9 mouse cellular contexts compared by ENCODE assay signal in the genomic region with DNA sequence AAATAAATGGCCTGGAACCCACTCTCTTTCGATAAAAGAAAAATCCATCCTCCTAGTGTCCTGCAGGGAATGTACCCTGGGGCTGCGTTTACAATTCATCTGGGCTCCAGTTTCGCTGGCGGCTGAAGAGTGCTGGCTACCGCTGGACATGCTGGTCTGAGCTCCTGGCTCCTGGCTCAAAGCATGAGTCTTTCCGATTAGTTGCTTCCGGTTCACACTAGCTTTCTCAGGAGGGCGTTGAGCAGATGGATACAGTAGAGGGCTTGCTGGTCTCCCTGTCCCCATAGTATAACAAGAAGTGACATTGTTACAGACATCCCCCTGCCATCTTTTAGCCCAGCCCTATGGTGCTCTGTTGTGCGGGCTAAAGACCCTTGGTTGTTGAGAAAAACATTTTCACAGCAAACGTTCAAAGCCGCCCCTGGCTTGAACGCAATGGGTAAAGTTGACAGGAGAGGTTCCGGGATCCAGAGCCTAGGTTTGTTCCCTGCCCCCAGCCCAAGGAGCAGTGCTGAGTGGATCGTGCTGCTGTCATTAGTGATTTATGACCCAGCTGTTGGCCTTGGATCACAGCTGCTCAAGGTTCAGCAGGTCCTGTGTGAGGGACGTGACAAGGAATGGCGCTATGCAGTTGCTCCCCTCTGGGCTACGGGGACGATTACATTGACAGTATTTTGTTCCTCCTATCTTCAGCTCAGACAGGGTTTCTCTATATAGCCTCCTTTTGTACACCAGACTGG. TPM values are rescaled to one million over a fixed set of nuclear protein-coding genes. Genes with fewer than 3 reads are reported as not detected.
A peak's percentile ranks its signal among the peaks of the same experiment; 100 is the strongest.
DNase-seq lines count a peak whose midpoint lies in the region; ATAC-seq lines count a peak whose summit lies in the region.
"Had no signal": no experiment of that assay in that cellular context is flagged by ENCODE, and none has a peak within 500 bp of the region (broad histone marks: within the 10 kb centered on the region; RNA-seq: fewer than 3 reads in every experiment).

No protein-coding gene starts in this region.

- no peaks in the 10 kb centered on the region for H3K9me3 ChIP-seq in kidney, embryonic 14.5 days (ENCODE audit: control insufficient read depth, low read length)
- no peaks in the 10 kb centered on the region for H3K9me3 ChIP-seq in stomach, embryonic 16.5 days (replicated peaks; ENCODE audit: control insufficient read depth, low read length)
- no peaks in the 10 kb centered on the region for H3K9me3 ChIP-seq in embryonic facial prominence, embryonic 10.5 days
- H3K9me3 ChIP-seq in midbrain, embryonic 15.5 days = no peaks in the 10 kb centered on the region

- H3K4me1 ChIP-seq in kidney, embryonic 14.5 days (ENCODE audit: control insufficient read depth, insufficient read depth, low read length) = peaks cover 5% of the 10 kb centered on the region
- H3K4me1 ChIP-seq in stomach, embryonic 16.5 days (ENCODE audit: control insufficient read depth, insufficient read depth, low read length) = no peaks in the 10 kb centered on the region
- H3K4me1 ChIP-seq in embryonic facial prominence, embryonic 10.5 days = peaks cover 5% of the 10 kb centered on the region; the same call in 1 of the 2 replicates
- H3K4me1 ChIP-seq in midbrain, embryonic 15.5 days = no peaks in the 10 kb centered on the region

- no peak overlapping the region; the same call in 1 of the 2 replicates for H3K4me3 ChIP-seq in kidney, embryonic 14.5 days (ENCODE audit: low read length)
- no peak overlapping the region for H3K4me3 ChIP-seq in stomach, embryonic 16.5 days (replicated peaks; ENCODE audit: low read length)
- no peak overlapping the region for H3K4me3 ChIP-seq in embryonic facial prominence, embryonic 10.5 days
- H3K4me3 ChIP-seq in midbrain, embryonic 15.5 days = no peak overlapping the region
- H3K4me3 ChIP-seq: megakaryocyte, embryonic 14.5 days had no signal

- H3K36me3 ChIP-seq in kidney, embryonic 14.5 days (ENCODE audit: control insufficient read depth, insufficient read depth, low read length) = no peaks in the 10 kb centered on the region
- H3K36me3 ChIP-seq in stomach, embryonic 16.5 days (ENCODE audit: control insufficient read depth, insufficient read depth, low read length) = no peaks in the 10 kb centered on the region
- H3K36me3 ChIP-seq in embryonic facial prominence, embryonic 10.5 days (replicated peaks) = no peaks in the 10 kb centered on the region
- H3K36me3 ChIP-seq in midbrain, embryonic 15.5 days (replicated peaks) = no peaks in the 10 kb centered on the region

- peak; percentile 79 for ATAC-seq in kidney, embryonic 14.5 days (ENCODE audit: low FRiP score, low TSS enrichment)
- ATAC-seq in stomach, embryonic 16.5 days (ENCODE audit: insufficient read depth, low FRiP score) = peak; percentile 85
- ATAC-seq in monocyte, adult 5-6 weeks (replicated peaks; ENCODE audit: insufficient number of reproducible peaks, low FRiP score, low TSS enrichment, poor library complexity, severe bottlenecking) = no peak
- ATAC-seq in midbrain, embryonic 15.5 days (replicated peaks) = no peak

- peak overlapping the region; percentile 21; the same call in 1 of the 2 replicates for H3K4me2 ChIP-seq in kidney, embryonic 14.5 days (replicated peaks; ENCODE audit: low read depth, low read length)
- peak overlapping the region; percentile 27 for H3K4me2 ChIP-seq in stomach, embryonic 16.5 days (ENCODE audit: low read depth, low read length)
- H3K4me2 ChIP-seq in midbrain, embryonic 15.5 days = no peak overlapping the region

- no peak overlapping the region for H3K27ac ChIP-seq in kidney, embryonic 14.5 days (ENCODE audit: low read depth, low read length)
- H3K27ac ChIP-seq in stomach, embryonic 16.5 days (ENCODE audit: low read length) = no peak overlapping the region
- no peak overlapping the region for H3K27ac ChIP-seq in embryonic facial prominence, embryonic 10.5 days (replicated peaks)
- no peak overlapping the region for H3K27ac ChIP-seq in midbrain, embryonic 15.5 days

- intact Hi-C loops in left cerebral cortex, postnatal 4 days (cut with DNase I) = no loop called here

- H3K9ac ChIP-seq in kidney, embryonic 14.5 days (ENCODE audit: low read depth, low read length) = no peak overlapping the region
- peak overlapping the region; percentile 36; the same call in 1 of the 2 replicates for H3K9ac ChIP-seq in stomach, embryonic 16.5 days (ENCODE audit: low read length)
- no peak overlapping the region for H3K9ac ChIP-seq in midbrain, embryonic 15.5 days

- peak; percentile 8 for DNase-seq in left cerebral cortex, postnatal 4 days
- no peak for DNase-seq in left cerebral cortex, adult 8-10 months (ENCODE audit: low spot score in 2 of 2)
- peak; percentile 51 for DNase-seq in embryo, embryonic 11.5 days (ENCODE audit: low read depth, low spot score)
- no peak for DNase-seq in embryonic facial prominence, embryonic 10.5 days (ENCODE audit: low spot score)

- 21% methylated on average over 18 of the region's 18 CpGs for WGBS in kidney, embryonic 14.5 days
- WGBS in stomach, embryonic 16.5 days = 28% methylated on average over 18 of the region's 18 CpGs
- WGBS in embryonic facial prominence, embryonic 10.5 days = 69% methylated on average over 18 of the region's 18 CpGs
- WGBS in midbrain, embryonic 15.5 days = 78% methylated on average over 18 of the region's 18 CpGs

- H3K27me3 ChIP-seq in kidney, embryonic 14.5 days (ENCODE audit: control insufficient read depth, insufficient read depth, low read length) = no peaks in the 10 kb centered on the region
- no peaks in the 10 kb centered on the region for H3K27me3 ChIP-seq in stomach, embryonic 16.5 days (ENCODE audit: control insufficient read depth, insufficient read depth, low read length)
- no peaks in the 10 kb centered on the region for H3K27me3 ChIP-seq in embryonic facial prominence, embryonic 10.5 days (replicated peaks; ENCODE audit: low read depth, poor library complexity, severe bottlenecking)
- no peaks in the 10 kb centered on the region for H3K27me3 ChIP-seq in midbrain, embryonic 15.5 days (replicated peaks)

RNA-seq across cellular contexts. Expression of a gene that starts 30.4 kb away (rescaled TPM):
- total RNA-seq in left cerebral cortex, postnatal 4 days (2021) = 10 to 100 TPM; 72.1 to 74.3 TPM
- total RNA-seq in left cerebral cortex, adult 8-10 months (2022) = 10 to 100 TPM; 59.1 to 78.3 (median 67.4) TPM
- polyA plus RNA-seq in kidney, embryonic 14.5 days (2014; fragmentation: Nextera tagmentation; extraction: Ambion mirVana) = 25.0 and 34.8 TPM in 2 replicates
- polyA plus RNA-seq in stomach, embryonic 16.5 days (2015; fragmentation: Nextera tagmentation; extraction: Ambion mirVana) = 15.1 and 15.3 TPM in 2 replicates
- total RNA-seq in monocyte, adult 5-6 weeks (2017) = 62.5 to 122 TPM (median 65.7 TPM) in 3 replicates
- polyA plus RNA-seq in embryonic facial prominence, embryonic 10.5 days (2016; fragmentation: Nextera tagmentation; extraction: Ambion mirVana) = 20.5 and 20.6 TPM in 2 replicates
- polyA plus RNA-seq in midbrain, embryonic 15.5 days (2015; fragmentation: Nextera tagmentation; extraction: Ambion mirVana) = 22.7 and 25.7 TPM in 2 replicates

Comparison
In these comparisons a context has a peak if more than half of its experiments do, and no peak if none do; other contexts are left out.
1. DNase-seq: peak in left cerebral cortex, postnatal 4 days (single experiment) and embryo, embryonic 11.5 days (single experiment); none in left cerebral cortex, adult 8-10 months (0 of 2) and embryonic facial prominence, embryonic 10.5 days (single experiment).
2. ATAC-seq: peak in kidney, embryonic 14.5 days (single experiment) and stomach, embryonic 16.5 days (single experiment); none in monocyte, adult 5-6 weeks (single experiment) and midbrain, embryonic 15.5 days (single experiment).